Mouse (Mus musculus): ENCODE measurements at regions not wholly inside any gene's neighbourhood (a gene's known extent, or its start where the extent isn't known, plus 50 kb on each side); places are given as distances from the start of the nearest gene placed in this dataset.

DNA sequence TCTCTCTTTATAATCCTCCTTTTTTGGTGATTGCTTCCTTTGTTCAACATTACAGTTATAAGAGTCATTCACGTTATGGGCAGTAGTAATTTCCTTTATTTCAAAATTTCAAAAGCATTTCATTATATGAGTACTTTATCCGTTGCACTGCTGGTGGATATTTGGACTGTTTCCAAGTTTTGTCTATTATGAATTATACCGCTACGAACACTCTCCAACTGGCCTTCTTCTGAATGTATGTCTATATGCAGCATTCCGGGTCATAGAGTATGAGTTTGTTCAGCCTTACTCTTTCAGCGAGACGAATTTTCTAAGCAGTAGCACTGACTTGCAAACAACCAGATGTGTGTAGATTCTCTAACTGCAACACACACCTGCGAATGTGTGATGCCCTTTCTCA, 57.8 kb downstream of the Dusp6 start:
- no peak for TF ChIP-seq POLR2A (IDR thresholded peaks at IDR 0.05; ENCODE audit: extremely low read depth, insufficient read depth, low read length)
- TF ChIP-seq CTCF (IDR thresholded peaks at IDR 0.05; ENCODE audit: extremely low read depth, insufficient read depth, low read length) = no peak

All from cortical plate, adult 2 months (tissue).